Mouse (Mus musculus): ENCODE data around the gene Col12a1. TPM values are rescaled to one million over a fixed set of nuclear protein-coding genes. Genes with fewer than 3 reads are reported as not detected.

Gene Col12a1
- polyA plus RNA-seq, 1 experiment, result 17.7 TPM

DNA sequence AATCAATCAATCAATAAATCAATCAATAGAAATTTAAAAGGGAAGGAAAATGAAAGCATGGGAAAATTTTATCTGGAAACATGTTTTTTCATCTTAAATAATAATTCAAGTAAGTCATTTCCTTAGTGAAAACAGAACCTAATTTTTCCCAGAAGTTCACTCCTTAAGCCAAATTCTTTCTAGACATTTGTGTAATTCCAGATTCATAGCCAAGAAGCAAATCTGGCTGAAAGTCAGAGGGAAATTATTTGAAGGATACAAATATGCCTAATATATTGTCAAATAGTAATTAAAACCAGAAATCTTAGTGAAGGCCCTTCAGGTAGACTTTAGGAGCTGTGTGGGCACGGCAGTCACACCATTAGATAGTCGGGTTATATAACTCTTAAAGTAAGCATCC lies 115.2 kb downstream of the Col12a1 start:
- no peak overlapping the region for H3K4me2 ChIP-seq (ENCODE audit: low read depth)
- TF ChIP-seq REST (IDR thresholded peaks at IDR 0.05; ENCODE audit: insufficient read depth, insufficient read length) (no peak), USF1 (IDR thresholded peaks at IDR 0.05; ENCODE audit: low read depth) (no peak), E2F4 (IDR thresholded peaks at IDR 0.05; ENCODE audit: insufficient read depth) (no peak), TCF12 (IDR thresholded peaks at IDR 0.05; ENCODE audit: insufficient read depth, poor library complexity, severe bottlenecking) (no peak), POLR2AphosphoS2 (IDR thresholded peaks at IDR 0.05; ENCODE audit: insufficient read length, low read depth) (no peak), MYOD1 (IDR thresholded peaks at IDR 0.05; ENCODE audit: control insufficient read depth in 1 of 3, insufficient read length in 2 of 3, low read depth in 2 of 3) (no peak), SRF (IDR thresholded peaks at IDR 0.05; ENCODE audit: control insufficient read depth, insufficient read length, low read depth) (no peak), TCF3 (IDR thresholded peaks at IDR 0.05; ENCODE audit: insufficient read length, low read depth) (no peak), MYOG (IDR thresholded peaks at IDR 0.05; ENCODE audit: control insufficient read depth in 1 of 3, insufficient read depth in 1 of 3, insufficient read length in 2 of 3, low read depth in 2 of 3) (no peak), MAX (IDR thresholded peaks at IDR 0.05; ENCODE audit: low read depth) (no peak), CEBPB (IDR thresholded peaks at IDR 0.05; ENCODE audit: insufficient read depth, poor library complexity, severe bottlenecking) (no peak), POLR2A (IDR thresholded peaks at IDR 0.05; ENCODE audit: insufficient read length, low read depth) (no peak)
- no peaks in the 10 kb centered on the region for H3K27me3 ChIP-seq (ENCODE audit: control insufficient read depth, insufficient read depth, insufficient read length)
- no peaks in the 10 kb centered on the region for H3K79me2 ChIP-seq (ENCODE audit: control insufficient read depth, insufficient read depth)
- H3K4me3 ChIP-seq, result no peak overlapping the region
- no peak overlapping the region for H3ac ChIP-seq (ENCODE audit: control insufficient read depth, insufficient read length)
- no peaks in the 10 kb centered on the region for H3K36me3 ChIP-seq (ENCODE audit: control insufficient read depth, insufficient read depth)

DNA sequence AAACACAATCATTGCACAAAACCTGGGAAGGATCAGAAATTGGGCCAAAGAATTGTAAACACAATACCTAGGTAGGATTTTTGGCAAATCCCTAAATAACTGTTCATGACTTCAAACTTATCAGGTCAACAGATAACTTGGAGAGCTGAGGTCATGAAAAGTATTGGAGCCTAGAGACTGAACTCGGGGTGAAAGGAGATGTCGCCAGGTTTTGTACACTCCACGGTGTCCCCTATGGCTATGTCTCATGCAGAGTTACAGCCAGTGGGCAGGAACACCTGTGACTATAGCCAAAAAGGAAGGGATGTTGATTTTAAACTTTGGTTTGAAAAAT lies 118.4 kb downstream of the Col12a1 start:
- no peaks in the 10 kb centered on the region for H3K27me3 ChIP-seq (ENCODE audit: control insufficient read depth, insufficient read depth, insufficient read length)
- no peak for TF ChIP-seq CEBPB (IDR thresholded peaks at IDR 0.05; ENCODE audit: insufficient read depth, poor library complexity, severe bottlenecking)
- TF ChIP-seq TCF3 (IDR thresholded peaks at IDR 0.05; ENCODE audit: insufficient read length, low read depth), result no peak
- TF ChIP-seq USF1 (IDR thresholded peaks at IDR 0.05; ENCODE audit: low read depth), result no peak
- no peak for TF ChIP-seq SRF (IDR thresholded peaks at IDR 0.05; ENCODE audit: control insufficient read depth, insufficient read length, low read depth)
- no peak for TF ChIP-seq POLR2A (IDR thresholded peaks at IDR 0.05; ENCODE audit: insufficient read length, low read depth)
- no peak overlapping the region for H3ac ChIP-seq (ENCODE audit: control insufficient read depth, insufficient read length)
- no peaks in the 10 kb centered on the region for H3K36me3 ChIP-seq (ENCODE audit: control insufficient read depth, insufficient read depth)
- no peak overlapping the region for H3K4me3 ChIP-seq
- no peaks in the 10 kb centered on the region for H3K79me2 ChIP-seq (ENCODE audit: control insufficient read depth, insufficient read depth)
- H3K4me2 ChIP-seq (ENCODE audit: low read depth), result no peak overlapping the region

DNA sequence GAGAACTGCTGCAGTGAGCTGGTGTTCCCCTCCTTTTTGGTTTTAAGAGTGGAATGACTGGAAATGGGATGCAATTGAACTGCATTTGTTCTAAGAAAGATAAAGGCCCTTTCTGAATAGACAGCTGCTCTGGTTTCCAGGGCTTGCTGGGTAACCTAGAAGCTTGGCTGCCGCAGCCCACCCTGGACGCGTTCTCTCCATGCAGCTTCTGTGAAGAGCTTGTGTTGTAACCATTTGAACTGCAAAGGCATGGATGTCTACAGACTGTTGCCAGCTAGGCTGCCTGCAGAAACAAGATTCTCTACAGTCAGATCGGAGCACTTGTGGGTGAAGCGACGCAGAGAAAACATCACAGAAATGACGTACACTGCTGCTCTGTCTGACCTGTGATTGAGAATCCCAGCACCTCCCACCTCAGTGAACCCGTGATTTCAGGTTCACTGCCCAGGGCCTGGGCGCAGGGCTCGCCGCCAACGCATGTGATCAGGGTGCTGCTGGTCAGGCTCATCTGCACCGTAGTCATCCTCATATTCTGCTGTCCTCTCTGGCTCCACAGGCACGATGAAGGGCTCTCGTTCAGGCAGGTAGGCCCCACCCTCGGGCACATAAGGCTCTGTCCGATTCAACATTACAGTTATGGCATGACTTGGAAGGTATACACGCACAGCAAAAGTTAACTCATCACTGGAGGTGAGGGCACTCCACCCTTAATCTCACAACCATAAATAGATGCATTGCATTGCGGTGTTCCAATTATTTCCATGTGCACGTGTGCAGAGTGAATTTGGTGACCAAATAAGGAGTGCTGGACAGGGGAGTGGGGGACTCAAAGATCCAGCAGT lies 119.0 kb downstream of the Col12a1 start:
- Histone ChIP-seq H3K79me2 (ENCODE audit: control insufficient read depth, insufficient read depth) (no peaks in the 10 kb centered on the region), H3K27me3 (ENCODE audit: control insufficient read depth, insufficient read depth, insufficient read length) (no peaks in the 10 kb centered on the region), H3K4me3 (no peak overlapping the region), H3K4me2 (ENCODE audit: low read depth) (no peak overlapping the region), H3K36me3 (ENCODE audit: control insufficient read depth, insufficient read depth) (no peaks in the 10 kb centered on the region), H3ac (ENCODE audit: control insufficient read depth, insufficient read length) (no peak overlapping the region)
- TF ChIP-seq MYOD1 (IDR thresholded peaks at IDR 0.05; ENCODE audit: control insufficient read depth in 1 of 3, insufficient read length in 2 of 3, low read depth in 2 of 3) (no peak), TCF3 (IDR thresholded peaks at IDR 0.05; ENCODE audit: insufficient read length, low read depth) (no peak), SRF (IDR thresholded peaks at IDR 0.05; ENCODE audit: control insufficient read depth, insufficient read length, low read depth) (no peak), POLR2AphosphoS2 (IDR thresholded peaks at IDR 0.05; ENCODE audit: insufficient read length, low read depth) (no peak), E2F4 (IDR thresholded peaks at IDR 0.05; ENCODE audit: insufficient read depth) (no peak), CEBPB (IDR thresholded peaks at IDR 0.05; ENCODE audit: insufficient read depth, poor library complexity, severe bottlenecking) (no peak), USF1 (IDR thresholded peaks at IDR 0.05; ENCODE audit: low read depth) (no peak), TCF12 (IDR thresholded peaks at IDR 0.05; ENCODE audit: insufficient read depth, poor library complexity, severe bottlenecking) (no peak), MAX (IDR thresholded peaks at IDR 0.05; ENCODE audit: low read depth) (no peak), REST (IDR thresholded peaks at IDR 0.05; ENCODE audit: insufficient read depth, insufficient read length) (no peak), MYOG (IDR thresholded peaks at IDR 0.05; ENCODE audit: control insufficient read depth in 1 of 3, insufficient read depth in 1 of 3, insufficient read length in 2 of 3, low read depth in 2 of 3) (no peak), POLR2A (IDR thresholded peaks at IDR 0.05; ENCODE audit: insufficient read length, low read depth) (no peak)

DNA sequence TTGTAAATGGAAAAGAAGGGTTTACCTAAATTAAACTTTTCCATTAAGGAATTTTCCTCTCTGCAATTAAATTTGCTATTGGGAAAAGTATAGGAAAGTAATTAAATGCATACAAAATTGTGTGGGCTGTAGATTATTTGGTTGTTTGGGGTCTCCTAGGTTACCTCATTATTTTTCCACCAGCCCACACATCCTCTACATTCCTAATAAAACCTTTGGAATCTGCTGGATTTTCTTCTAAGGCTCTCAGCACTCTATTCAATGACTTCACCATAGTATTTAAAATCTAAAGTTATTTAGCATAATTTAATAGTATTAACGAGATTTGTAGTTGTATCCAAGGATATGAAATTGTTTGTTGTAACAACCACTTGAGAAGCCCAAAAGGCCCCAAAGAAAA lies 120.1 kb downstream of the Col12a1 start:
- TF ChIP-seq TCF12 (IDR thresholded peaks at IDR 0.05; ENCODE audit: insufficient read depth, poor library complexity, severe bottlenecking) (no peak), E2F4 (IDR thresholded peaks at IDR 0.05; ENCODE audit: insufficient read depth) (no peak), CEBPB (IDR thresholded peaks at IDR 0.05; ENCODE audit: insufficient read depth, poor library complexity, severe bottlenecking) (no peak), POLR2AphosphoS2 (IDR thresholded peaks at IDR 0.05; ENCODE audit: insufficient read length, low read depth) (no peak), SRF (IDR thresholded peaks at IDR 0.05; ENCODE audit: control insufficient read depth, insufficient read length, low read depth) (no peak), TCF3 (IDR thresholded peaks at IDR 0.05; ENCODE audit: insufficient read length, low read depth) (no peak), USF1 (IDR thresholded peaks at IDR 0.05; ENCODE audit: low read depth) (no peak), MYOD1 (IDR thresholded peaks at IDR 0.05; ENCODE audit: control insufficient read depth in 1 of 3, insufficient read length in 2 of 3, low read depth in 2 of 3) (no peak), MYOG (IDR thresholded peaks at IDR 0.05; ENCODE audit: control insufficient read depth in 1 of 3, insufficient read depth in 1 of 3, insufficient read length in 2 of 3, low read depth in 2 of 3) (no peak), MAX (IDR thresholded peaks at IDR 0.05; ENCODE audit: low read depth) (no peak), POLR2A (IDR thresholded peaks at IDR 0.05; ENCODE audit: insufficient read length, low read depth) (no peak), REST (IDR thresholded peaks at IDR 0.05; ENCODE audit: insufficient read depth, insufficient read length) (no peak)
- Histone ChIP-seq H3K79me2 (ENCODE audit: control insufficient read depth, insufficient read depth) (no peaks in the 10 kb centered on the region), H3ac (ENCODE audit: control insufficient read depth, insufficient read length) (no peak overlapping the region), H3K27me3 (ENCODE audit: control insufficient read depth, insufficient read depth, insufficient read length) (no peaks in the 10 kb centered on the region), H3K4me3 (no peak overlapping the region), H3K4me2 (ENCODE audit: low read depth) (no peak overlapping the region), H3K36me3 (ENCODE audit: control insufficient read depth, insufficient read depth) (no peaks in the 10 kb centered on the region)
